Mouse (Mus musculus): ENCODE data around the gene Luc7l. TPM values are rescaled to one million over a fixed set of nuclear protein-coding genes. Genes with fewer than 3 reads are reported as not detected.

Luc7l gene
- 125 and 177 TPM in 2 replicates for polyA plus RNA-seq (2012; rRNA removed)

DNA sequence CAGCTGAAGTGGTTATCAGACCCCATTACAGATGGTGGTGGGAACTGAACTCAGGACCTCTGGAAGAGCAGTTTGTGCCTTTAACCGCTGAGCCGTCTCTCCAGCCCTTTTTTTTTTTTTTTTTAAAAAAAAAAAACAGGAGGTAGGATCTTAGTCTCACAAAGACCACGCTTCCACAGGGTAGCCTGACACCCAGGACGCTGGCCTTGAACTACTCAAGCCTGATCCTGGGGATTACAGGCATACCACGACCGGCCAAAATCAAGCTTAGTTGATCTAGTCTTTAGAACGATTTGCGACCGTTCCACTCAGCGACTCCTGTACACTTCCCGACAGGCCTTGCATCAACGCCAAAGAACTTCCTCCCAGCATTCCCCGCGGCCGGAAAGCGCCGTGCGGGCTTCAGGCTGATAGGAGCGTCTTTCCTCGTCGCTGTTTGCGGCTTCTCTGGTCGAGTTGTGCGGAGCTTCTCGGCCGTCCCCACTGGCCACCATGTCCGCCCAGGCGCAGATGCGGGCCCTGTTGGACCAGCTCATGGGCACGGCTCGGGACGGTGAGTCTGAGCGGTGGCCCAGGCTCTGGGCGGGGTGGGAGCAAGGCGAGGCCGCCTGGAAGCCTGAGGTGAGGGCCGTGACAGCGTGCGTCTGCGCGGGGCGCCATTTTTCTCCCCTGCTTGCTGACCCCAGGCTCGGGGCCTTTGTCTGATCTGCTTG lies at the start of gene Luc7l:
Gene Luc7l (plus strand): TSS at position 358 of the 713 bp plus-strand sequence.

GRCm38 (mm10) chr17:26207686-26208085 lies 45.0 kb upstream of the Luc7l start, which contains the start of gene Arhgdig:
Gene Arhgdig (minus strand): TSS chr17:26207786.

GRCm38 (mm10) chr17:26244101-26244841 lies 8.4 kb upstream of the Luc7l start, which contains the start of gene Fam234a:
Gene Fam234a (minus strand): TSS chr17:26244242.

Other genes with a start within 250 kb of the Luc7l start
- 49.1 and 66.0 TPM in 2 replicates for gene Rab11fip3, start 183.3 kb upstream of the Luc7l start, polyA plus RNA-seq (2012; rRNA removed)
- 19.8 and 26.5 TPM in 2 replicates for gene Decr2, start 162.6 kb upstream of the Luc7l start, polyA plus RNA-seq (2012; rRNA removed)
- 77.4 and 109 TPM in 2 replicates for gene Nme4, start 157.3 kb upstream of the Luc7l start, polyA plus RNA-seq (2012; rRNA removed)
- 3.2 and 4.4 TPM in 2 replicates for gene Tmem8, start 139.6 kb upstream of the Luc7l start, polyA plus RNA-seq (2012; rRNA removed)
- gene Mrpl28, start 129.4 kb upstream of the Luc7l start, polyA plus RNA-seq (2012; rRNA removed) = 110 and 143 TPM in 2 replicates
- 36.2 and 73.6 TPM in 2 replicates for gene Axin1, start 114.2 kb upstream of the Luc7l start, polyA plus RNA-seq (2012; rRNA removed)
- gene Pdia2, start 53.8 kb upstream of the Luc7l start, polyA plus RNA-seq (2012; rRNA removed) = 1.3 and 3.9 TPM in 2 replicates
- 1.2 and 2.5 TPM in 2 replicates for gene Rgs11, start 49.9 kb upstream of the Luc7l start, polyA plus RNA-seq (2012; rRNA removed)
- gene Arhgdig, start 45.1 kb upstream of the Luc7l start, polyA plus RNA-seq (2012; rRNA removed) = 5.5 and 6.3 TPM in 2 replicates
- gene Fam234a, start 8.7 kb upstream of the Luc7l start, polyA plus RNA-seq (2012; rRNA removed) = 19.3 and 22.1 TPM in 2 replicates
- 1.7 and 2.2 TPM in 2 replicates for gene Neurl1b, start 161.9 kb downstream of the Luc7l start, polyA plus RNA-seq (2012; rRNA removed)